Mouse (Mus musculus) c-Kit-positive CD71-positive TER-119-negative erythroid progenitor cells, embryonic 14.5 days (primary cell): ENCODE measurements around the gene Hcrtr1.

Experiments used
- DNase-seq: peaks from one replicate; pipeline ENCODE4 v3.0.0-alpha.2; 2013; ENCODE audit warnings: low read depth

Gene Hcrtr1

DNA sequence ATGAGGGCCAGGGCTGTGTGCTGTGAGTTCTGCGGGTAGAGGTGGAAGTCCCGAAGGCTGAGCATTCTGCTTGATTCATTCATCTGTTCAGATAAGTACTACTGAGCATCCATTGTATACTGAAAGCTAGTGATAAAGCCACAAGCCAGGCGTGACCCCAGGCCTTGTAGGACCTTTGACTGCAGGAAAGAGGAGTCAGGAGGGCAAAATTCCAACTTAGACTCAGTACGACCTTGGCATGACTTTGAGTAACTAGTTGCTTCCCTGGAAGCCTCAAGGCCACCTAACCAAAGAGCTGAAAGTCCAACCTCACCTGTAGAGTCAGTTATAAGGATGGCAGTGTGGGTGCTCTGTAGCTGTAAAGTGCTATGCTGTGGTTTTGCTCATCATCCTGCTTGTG, 18.4 kb downstream of the Hcrtr1 start:
- DNase-seq = no peak

DNA sequence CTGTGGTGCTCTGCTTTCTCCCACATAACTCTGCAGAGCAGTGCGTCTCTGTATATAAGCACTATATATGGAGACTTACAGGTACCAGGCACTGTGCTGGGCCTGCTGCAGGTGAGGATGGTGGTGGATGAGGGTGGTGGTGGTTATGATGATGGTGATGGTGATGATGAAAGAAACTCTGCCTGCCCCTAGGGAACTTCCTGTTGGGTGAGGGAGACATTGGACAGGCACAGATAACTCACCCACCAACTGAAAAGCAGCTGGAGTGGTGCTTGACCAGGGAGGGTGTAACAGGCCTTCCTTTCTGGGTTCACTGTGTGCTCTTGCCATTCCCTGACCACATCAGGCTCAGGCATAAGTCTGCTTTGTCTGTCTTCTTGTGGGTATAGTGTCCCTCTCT, 26.4 kb downstream of the Hcrtr1 start:
- no peak for DNase-seq

DNA sequence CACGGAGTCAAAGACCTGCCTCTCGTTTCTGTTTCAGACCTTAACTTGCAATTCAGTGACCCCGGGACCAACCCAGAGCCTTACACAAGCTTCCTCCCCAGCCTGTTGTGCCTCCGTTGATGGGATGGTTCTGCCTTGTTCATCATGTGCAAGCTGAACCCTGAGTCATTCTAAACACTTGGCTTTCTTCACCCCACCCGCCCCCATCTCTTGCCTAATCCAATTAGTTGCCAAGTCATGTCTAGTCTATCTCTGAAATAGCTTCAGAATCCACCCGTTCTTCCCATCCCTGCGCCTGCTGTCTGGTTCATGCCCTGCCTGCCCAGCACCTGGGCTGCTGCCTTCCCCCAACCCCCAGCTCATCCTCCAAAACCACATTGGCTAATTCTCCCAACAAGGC, 26.9 kb downstream of the Hcrtr1 start:
- no peak for DNase-seq

DNA sequence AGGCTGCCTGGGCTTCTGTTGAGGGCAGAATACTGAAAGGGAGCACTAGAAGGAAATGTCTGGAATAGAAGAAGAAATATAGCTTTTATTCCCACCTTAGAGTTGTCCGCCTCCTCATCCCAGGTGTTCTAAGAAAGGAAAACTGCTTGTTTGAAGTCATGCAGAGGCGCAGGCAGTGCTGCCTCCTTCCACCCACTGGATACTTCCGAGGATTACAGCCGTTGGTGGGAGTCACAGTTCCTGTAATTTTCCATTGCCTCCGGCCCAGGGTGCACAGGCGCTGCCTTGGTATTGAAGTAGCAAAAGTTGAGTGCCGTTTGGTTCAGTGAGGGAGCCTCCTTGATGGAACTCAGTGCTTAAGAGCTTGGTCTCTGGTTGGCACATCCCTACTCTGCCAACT, 29.1 kb downstream of the Hcrtr1 start:
- DNase-seq = no peak

DNA sequence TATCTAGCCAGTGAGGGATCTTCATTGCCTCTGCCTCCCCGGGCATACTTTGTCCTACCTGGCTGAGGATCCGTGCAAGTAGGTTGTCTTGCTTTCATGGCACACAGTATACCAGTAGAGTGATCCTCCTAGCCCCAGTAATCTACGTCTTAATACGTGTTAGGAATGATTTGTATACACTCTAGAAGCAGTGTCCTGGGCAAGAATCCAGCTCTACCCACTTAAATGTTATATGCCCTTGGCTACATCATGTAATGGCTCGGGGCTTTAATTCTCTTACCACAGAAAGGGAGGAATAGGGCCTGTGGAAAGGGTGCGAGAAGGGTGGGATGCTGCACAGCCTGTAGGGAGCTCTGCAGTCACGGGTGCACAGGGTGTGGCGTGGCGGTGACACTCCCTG, 29.5 kb downstream of the Hcrtr1 start:
- DNase-seq = no peak

DNA sequence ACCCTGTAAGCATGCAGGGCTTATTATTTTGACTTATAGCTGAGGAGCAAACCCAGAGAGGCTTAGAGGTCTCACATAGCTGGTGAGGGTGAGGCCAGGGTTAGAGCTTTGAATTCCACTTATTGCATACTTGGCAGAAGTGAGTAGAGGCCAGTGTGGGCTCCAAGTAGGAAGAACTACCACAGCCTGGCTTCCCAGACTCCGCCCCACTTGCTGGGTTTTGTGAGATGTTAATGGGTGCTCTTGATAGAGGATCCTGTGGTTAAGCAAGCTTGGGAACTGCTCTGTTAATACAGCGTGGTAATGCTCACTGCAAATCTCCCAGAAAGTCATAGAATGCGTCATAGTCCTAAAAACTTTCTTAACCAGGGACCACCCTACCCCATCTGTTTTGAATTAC, 30.2 kb downstream of the Hcrtr1 start:
- no peak for DNase-seq

DNA sequence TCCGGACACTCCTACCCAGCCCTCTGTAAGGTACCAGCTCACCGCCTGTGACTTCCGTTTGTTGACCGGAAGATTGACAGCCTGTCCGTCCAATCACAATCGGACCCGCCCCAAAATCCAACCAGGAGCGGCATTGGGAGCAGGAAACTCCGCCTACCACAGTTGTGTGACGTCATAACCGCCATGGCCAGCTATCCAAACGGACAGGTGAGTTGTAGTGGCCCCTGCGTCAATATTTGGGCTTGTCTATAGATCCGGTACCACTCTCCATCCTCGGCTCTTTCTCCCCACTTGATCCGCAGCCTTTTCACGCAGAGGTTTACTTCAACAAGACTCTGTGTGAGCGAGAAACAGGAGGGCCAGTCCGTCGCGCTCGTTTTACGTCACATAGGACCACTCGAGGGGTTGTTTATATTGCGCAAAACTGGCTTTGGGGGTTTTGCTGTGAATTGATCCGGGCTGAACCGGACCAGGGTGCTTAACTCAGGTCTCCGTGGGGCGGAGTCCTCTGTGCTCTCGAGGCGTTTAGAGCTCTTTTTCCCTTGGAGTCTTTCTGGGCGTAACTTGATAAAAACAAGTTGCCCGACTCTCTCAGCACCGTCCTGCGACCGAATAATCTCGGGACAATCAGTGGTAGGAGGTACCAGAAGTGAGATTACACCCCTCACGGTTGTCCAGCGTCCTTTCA, 31.6 kb downstream of the Hcrtr1 start:
- DNase-seq = peak; percentile 99

DNA sequence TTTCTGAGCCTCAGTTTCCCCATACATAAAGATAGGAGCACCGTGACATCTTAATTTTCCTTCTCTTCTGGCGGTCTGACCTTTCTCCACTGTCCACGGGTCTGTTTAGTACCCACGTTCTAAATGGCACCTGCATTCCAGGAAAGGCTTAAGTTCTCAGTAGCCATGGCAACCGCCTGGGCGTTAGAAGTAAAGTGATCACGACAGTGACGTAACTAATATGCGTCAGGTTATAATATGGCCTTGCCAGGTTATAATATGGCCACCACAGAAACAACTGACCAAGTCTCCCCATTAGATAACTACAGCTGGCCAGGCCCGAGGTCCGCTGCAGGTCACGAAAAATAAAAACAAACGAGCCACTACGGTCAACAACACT, 32.1 kb downstream of the Hcrtr1 start:
- no peak for DNase-seq

DNA sequence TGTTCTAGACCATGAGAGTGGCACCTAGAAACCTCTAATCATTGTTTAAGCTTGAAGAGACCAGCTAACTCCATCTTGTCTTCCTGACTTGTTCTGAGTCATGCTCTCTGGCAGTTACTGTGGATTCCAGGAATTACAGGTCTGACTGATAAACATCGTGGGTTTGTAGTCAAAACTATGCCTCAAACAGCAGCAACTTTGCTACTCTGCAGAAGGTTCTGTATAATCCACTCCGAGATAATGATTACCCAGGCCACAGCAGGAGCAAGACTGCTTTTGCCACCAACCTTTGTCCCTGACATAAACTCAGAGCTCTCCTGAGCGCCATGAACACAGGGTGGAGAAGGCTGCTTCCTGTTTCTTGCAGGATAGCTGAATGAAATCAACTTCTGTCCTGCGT, 34.6 kb downstream of the Hcrtr1 start:
- DNase-seq = no peak

DNA sequence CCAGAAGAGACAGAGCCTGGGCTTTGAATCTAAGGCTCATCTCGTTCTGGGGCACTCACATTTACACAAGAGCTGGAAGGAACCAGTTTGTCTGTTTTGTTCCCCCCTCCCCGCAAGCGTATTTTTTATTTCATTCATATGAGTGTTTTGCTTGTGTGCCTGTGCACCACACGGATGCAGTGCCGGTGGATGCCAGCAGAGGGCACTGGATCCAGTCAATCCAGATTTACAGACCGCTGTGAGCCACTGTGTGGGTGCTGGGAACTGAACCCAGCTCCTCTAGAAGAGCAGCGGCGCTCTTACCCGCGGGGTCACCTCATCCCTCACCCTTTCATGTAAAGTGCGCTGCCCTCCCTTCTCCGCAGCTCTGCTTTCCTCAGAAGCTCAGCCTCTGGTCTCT, 35.5 kb downstream of the Hcrtr1 start:
- no peak for DNase-seq

DNA sequence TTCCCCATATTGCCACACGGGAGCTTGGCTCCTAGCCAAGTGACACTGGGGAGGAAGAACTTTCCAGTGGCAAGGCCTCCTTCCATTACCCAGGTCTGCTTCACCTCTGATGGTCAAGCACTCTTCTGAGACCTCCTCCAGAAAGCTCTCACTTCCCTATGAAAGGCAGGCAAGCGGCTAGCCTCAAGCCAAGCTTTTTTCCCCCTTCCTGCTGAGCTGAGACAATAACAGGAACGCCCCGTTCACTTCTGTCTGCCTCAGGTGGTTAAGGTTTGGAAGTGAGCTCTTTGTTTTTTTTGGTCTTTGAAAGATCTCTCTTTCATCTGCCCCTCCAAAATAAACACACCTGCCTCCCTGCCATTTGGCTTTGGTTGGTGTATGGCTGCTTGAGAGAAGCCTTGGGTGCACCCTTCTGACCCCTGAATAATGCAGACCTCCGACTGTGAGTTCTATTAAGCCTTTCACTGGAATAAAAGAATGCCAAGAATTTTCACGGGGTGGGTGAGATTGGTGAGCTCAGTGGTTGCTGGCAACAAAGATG, 37.0 kb downstream of the Hcrtr1 start, which contains the start of gene Pef1:
Gene Pef1 (plus strand): TSS at position 448 of the 541 bp plus-strand sequence.
- DNase-seq = no peak

DNA sequence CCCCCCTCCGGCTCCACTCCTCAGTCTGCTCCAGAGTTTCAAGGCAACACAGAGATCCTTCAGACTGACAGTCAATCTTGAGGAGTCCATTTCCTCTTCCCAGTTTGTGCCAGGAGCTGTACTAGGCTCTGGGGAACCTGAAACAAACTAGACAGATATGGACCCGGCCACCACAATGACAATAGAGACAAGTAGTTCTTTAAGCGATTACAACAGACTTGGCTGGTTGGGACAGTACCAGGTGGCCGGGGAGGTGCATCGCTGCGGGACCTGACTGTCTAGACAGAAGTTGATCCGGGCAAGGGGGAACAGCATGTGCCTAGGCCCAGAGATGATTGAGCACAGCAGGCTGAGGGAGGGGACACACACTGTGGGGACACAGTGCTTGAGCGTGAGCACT, 38.0 kb downstream of the Hcrtr1 start:
- no peak for DNase-seq

DNA sequence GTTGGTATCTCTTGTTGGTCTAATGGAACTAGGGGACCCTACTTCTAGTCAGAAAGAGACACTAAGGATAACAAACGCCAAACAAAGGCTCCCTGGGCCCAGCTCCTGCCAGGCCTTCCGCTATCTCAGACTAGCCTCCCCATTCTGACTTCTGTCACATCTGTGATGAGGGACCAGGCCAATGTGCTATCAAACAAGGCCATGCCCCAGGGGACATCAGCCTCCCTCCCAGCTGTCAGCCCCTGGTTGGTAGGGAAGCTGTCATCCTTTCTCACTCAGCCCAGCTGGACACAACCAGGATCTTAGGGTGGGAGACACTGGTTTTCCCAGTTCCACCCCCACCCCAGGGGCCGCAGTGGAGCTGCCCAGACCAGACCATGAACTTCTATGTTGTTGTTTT, 44.0 kb downstream of the Hcrtr1 start:
- no peak for DNase-seq

DNA sequence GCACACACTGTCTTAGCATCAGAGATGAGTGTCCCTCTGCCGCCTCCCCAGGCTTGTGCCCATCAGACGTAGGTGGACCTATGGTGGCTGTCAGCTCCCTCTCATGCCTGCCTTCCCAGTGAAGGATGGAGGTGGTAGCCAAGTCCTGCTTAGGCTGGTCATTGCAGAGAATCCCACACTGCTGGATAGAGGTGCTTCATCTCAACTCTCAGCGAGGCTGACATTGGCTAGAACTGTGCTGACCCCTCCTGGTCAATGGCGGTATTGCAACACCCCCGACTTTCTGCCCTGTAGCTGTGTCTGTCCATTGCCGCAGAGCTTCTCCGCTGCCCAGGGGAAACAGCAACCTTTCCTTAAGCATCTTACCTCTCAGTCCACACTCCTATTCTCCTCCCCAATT, 51.9 kb downstream of the Hcrtr1 start:
- DNase-seq = peak; percentile 54

DNA sequence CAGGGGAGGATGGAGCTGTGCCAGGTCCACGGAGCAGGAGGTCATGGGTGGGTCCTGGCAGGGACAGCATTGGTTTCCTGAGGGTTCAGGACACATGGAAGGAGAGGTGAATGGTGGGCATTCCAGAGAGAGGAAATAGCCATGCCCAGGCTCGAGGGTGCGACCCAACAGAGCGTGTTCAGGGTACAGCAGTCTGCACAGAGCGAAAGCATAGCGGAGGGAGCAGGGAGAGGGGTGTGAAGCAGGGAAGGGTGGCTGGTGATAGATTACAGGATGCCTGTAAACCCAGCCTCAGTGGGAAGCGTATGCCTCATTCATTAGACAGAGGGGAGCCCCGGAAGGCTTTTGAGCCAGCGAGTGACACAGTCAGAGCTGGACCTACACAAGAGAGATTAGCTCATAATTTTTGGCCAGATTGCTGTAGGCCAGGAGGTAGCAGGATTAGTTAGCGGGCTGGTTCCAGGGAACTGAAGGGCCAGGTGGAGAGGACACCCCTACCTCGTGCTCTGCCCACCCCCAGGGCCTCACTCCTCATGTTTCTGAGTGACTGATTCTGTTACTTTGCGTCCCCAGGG, 53.8 kb downstream of the Hcrtr1 start:
- no peak for DNase-seq

DNA sequence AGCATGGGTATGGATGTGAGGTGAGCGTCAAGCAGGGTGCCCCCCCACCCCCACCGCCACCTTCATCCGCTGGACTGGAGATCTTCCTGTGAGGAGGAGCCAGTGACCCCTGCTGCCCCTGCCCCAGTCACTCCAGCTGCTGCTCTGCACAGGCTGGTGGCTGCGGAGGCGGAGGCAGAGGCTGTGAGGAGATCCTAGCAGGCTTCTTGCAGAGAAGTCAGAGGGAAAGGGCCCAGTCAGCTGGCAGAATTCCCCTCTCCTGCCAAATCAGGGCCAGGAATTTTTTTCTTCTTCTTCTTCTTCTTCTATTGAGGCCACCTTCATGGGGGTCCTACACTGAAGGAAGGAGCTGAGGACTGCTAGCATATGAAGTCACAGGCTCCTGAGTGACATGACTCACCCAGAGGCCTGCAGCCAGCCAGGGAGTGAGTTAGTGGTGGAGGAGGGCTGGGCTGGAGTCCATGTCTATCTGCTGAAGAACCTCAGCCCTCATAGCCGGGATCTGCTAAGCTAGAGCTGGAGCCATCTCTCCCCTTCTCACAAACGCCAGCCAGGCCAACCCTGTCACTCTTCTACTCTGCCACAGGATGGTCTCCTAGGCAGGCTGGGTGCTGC, 54.7 kb downstream of the Hcrtr1 start:
- DNase-seq = no peak

DNA sequence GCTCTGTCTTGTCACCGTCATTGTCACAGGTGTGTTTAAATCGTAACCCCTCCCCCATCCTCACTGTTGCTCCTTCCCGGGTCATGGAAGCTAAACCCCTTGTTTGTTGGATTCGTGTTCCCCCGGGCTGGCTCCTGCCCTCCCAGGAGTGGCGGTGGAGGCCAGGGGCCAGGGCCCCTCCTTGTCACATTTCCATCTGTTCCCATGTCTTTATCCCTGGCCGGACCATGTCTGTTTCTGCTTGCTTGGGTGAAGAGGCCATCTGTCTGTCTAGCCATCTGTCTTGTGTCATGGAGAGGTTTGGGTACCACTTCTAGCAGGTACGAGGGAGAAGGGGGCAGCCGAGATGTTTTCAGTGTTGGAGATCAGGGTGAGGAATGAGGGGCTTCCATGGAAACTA, 56.9 kb downstream of the Hcrtr1 start:
- no peak for DNase-seq

DNA sequence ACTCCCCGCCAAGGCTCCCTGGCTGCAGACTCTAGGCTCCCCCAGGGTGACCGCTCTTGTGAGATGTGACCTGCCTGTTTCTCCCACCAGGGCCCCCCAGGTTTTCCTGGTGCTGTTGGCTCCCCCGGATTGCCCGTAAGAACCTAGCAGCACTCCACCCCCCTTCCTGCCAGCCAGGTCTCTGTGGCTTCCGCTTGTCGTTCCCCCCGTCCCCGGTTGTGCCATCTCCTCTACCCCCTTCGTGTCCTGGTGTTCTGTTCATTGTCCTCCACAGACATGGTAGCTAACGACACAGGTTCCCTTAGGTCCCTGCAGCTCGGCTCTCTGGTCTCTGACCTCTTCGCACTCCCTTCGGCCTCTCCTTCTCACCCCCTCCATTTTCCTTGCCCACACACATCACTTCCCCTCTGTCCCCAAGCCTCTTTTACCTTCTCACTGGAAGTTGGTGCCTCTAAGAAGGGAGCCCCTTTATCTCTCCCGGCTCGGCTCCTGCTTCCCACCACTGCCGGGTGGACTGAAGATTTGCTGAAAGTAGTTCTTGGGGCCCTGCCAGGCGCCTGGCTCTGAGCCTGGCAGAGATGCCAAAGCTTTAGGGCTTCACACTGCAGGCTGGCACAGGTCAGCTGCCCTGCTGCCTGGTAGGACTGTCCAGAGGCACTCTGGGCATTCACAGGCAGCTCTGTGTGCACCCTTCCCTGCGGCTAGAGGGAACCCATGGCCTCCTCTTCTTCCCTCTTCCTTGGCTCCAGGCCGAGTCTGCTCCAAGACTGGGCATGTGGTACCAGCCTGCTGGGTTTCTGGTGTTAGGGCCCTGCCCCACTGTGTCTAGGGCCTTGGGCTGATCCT, 57.6 kb downstream of the Hcrtr1 start:
- no peak for DNase-seq
